Mouse (Mus musculus): ENCODE data around the gene Thra.
A peak's percentile ranks its signal among the peaks of the same experiment; 100 is the strongest.

The Thra gene

GRCm38 (mm10) chr11:98766346-98766745 is 25.9 kb downstream of the Thra start:
- no peak for DNase-seq

DNA sequence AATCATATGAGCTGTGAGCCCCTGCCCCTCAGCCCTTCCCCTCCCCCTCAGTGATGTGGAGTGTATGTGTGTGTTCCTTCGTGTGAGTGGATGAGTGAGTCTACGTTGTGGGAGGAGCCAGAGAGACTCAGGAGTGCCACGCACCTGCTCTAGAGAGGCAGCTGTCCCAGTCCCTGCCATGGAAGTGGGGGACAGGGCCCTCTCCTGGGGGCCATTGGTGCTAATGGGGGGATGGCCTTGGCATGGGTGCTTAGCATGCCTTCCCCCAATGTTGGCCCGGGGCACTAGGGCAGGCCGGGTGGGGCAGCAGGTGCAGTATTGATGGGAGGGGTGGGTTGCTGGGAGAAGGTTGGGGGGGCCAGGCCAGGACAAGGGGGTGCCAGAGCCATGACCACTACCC is 26.4 kb downstream of the Thra start:
- no peak for DNase-seq

DNA sequence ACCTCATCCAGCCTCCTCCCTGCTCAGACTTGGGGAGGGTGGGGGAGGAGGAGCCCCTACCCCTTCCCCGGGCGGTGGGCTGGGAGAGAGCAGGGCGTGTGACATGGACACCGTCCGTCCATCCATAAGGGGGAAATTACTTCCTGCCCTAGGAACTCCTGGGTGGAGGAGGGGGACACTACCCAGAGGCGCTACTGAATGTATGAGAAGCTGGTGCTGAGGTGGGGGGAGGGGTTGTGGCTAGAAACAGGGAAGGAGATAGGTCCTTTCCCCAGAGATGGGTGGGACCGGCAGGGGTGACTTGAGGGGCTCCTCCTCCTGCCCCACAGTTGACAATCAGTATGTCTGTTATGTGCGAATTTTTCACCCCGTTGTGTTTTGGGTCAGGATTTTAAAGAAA is 26.8 kb downstream of the Thra start:
- DNase-seq, result no peak

GRCm38 (mm10) chr11:98767713-98768112 is 27.3 kb downstream of the Thra start:
- DNase-seq, result no peak

DNA sequence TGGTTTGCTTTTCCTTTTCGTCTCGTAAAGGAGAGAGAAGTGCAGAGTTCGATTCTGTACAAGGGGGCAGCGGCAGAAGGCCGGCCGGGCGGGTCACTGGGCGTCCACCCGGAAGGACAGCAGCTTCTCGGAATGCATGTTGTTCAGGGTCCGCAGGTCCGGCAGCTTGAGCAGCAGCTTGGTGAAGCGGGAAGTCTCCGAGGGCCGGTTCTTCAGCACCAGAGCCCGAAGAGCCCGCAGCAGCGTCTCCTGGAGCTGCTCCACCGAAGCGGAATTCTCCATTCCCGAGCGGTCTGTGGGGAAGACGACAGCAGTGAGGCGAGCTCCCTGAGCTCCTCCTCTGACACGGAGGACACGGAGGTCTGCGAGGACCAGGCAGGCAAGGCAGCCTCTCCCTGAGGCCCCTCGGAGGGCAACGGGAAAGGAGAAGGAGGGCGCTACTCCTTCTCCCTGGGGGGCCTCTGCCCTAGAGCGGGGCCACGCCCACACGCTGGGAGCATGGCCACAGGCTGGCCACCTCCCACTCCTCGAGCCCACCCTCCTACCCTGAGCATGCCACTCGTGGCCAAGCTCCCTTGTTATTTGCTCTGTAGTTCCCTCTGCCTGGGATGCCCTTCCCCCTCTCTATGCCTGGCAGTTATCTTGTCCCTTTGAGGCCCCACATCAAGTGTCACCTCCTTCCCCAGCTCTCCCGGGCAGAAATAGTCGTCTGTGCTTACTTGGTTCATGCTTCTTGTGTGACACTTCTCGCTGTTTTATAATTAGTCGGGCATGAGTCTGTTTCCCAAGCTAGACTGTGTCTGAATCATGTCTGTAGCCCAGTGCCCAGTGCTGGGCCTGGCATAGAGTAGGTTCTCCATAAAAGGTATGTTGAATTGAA is 27.9 kb downstream of the Thra start:
- DNase-seq, result no peak

DNA sequence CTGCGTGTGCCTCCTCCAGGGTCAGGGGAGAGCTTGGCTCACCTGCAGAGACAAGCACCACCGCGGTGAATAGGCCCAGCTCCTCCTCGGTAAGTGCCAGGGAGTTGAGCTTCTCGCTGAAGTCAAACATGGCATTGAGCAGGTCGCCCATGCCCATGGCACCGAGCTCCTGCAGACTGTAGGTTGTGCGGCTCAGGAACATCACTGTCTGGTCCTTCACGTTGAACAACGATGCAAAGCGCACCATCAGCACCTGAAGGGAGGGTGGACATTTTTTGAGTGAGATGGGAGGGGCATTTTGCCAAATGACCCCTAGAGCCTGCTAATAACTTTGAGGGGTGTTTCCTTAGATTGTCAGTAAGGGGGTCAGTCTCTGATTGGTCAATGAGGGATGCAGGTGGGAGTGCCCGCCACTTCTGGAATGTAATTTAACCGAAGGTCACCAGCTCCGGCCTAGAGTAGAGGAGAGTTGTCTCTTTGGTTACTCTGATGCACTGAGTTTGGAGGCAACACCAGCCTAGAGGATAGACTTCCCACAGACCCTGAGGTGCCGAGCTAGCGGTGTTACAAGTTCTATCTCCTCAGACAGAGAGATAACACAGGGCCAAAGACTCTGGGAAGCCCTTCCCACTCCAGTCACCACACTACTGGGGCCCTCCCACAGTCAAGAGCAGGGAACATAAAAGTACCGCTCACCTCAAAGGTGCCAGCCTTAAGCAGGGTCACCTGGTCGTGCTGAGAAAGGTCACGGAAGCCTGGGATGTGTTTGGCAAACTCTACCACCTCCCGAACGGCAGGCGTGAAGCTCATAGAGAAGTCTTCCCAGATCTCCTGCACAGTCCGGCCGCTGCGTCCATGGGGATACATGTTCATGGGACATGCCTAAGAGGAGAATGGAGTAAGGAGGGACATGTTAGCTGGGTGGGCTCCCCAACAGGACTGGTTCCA is 28.8 kb downstream of the Thra start:
- no peak for DNase-seq

DNA sequence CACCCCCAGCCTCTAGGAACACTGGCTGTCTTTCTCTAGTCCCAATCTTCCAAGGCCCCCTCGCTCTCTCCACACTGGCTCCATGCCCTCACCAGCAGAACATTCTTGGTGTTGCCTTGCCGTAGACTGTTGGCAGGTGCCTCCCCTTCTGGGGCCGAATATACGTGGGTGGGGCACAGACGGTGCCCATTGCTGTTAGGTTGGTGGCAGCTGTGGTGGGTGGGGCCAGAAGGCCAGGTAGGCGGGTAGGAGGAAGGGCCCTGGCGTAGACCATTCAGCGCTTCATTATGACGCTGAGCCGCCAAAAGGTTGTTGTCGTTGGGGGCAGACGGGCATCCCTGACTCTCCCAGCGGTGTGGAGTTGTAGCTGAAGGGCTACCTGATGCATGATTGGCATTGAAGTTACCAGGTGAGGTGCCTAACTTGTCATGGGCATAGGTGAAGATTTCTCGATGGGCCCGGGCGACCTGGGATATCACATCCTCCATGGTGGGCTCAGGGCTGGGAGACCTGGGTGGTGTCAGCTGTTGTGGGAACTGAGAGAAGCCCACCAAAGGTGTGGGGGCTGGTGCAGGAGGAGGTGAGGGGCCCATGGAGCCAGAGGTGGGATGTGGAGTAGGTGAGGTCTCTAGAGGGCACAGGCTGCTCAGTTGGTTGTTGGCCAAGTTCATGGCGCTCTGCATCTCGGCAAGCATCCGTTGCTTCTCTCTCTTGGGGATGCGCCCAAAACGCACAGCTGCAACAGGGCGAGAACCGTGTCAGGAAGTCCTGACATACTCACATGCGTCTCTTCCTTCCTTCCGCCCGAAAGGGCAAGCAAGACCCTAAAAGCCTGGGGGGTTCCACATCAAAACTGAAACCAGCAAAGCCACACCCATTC is 29.9 kb downstream of the Thra start:
- no peak for DNase-seq

DNA sequence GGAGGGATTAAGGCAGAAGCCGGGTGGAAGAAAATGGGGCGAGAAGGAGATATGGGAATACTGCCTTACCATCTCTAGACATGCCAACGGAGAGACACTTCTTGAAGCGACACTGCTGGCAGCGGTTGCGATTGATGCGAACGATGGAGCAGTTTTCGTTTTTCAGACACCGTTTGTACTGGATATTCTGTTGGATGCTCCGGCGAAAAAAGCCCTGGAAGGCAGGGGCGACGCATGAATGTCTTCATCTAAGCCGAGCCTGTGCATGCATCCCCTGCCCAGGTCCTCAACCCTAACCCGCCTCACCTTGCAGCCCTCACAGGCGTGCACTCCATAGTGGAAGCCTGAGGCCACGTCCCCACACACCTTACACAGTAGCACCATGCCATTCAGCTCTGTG is 30.7 kb downstream of the Thra start:
- DNase-seq, result no peak

- DNase-seq, result no peak
Measured at GRCm38 (mm10) chr11:98771844-98772525, 31.5 kb downstream of the Thra start.

DNA sequence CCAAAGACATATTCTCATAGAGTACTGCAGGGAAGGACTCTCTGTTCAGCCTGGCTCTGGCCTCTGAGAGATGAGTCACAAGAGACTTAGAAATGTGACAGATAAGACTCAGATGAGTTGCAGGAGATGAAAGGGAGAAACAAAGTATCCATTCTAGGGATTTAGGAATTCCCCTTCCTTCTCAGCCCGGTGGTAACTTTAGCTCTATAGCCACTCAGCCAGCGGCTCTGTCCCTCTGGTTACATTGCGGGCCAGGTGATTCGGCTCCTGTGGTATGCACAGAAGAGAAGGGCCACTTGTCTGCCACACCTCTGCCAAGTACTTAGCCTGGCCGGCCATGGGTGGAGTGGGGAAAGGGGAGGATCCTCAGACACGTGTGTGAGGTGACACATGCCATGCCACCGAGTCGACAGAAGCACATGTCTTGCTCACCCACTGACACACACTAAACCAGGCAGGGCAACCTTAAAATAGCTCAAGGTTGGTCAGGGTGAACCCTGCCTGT is 32.3 kb downstream of the Thra start:
- DNase-seq, result peak; percentile 94 to 96

DNA sequence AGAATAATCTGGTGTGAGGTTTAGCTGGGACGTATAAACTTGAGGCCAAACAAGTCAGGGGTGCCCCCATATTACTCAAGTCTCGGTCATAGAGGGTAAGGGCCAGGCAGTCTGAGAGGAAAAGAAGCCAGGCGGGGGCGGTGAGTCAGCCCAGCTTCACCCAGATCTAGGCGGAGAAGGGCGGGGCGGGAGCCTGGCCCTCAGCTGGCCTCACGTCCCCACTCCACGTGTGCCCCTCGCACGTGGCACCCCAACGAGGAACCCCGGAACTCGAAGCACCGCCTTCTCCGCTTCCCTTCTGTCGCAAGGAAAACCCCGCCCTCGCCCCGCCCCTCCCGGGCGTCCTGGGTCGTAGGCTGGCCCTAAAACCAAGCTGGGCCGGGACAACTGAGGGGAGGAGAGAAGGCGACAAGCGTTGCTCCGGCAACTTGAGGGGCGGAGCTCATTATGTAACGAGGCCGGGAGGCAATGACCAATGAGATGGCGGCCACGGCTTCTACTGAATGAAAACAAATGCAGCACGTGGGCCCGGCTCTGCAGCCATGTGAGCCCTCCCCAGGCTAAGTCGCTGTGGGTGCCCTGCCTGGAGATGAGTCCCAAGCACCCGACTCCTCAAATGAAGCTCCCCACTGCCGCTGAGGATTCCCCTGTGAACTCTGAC is 33.3 kb downstream of the Thra start:
- peak; percentile 100 for DNase-seq

DNA sequence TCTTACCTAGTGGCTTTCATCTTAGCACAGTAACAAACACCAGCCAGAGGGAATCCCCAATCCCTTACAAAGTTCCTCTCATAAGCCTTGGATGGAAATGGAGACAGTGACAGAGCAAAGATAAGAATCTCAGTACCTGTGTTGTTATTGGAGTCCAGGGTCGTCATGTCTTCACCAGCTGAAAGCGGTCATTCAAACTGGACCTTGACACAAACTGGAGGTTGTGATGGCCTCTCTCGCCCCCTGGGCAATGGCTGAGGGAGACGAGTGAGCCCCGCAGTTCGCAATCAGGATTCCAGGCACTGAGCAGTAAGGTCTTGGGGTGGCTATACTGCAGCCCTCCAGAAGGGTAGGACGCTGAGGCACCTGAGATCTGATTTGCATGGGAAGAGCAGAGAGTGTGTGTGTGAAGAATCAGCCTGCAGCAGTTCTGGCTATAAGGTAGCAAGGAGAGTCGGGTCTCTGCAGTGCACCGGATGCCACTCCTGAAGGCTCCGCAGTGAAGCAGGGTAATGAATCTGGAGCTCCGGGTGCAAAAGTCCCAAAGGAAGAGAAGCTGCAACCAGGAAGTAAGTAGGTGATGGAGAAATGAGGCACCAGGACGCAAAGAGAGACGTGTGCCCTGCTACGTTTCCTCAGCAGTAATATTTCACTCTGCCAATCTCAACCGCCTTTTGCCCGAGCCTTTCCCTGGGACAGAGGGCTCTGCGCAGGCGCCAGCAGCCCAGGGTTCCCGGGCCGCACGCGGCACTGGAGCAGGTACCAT is 34.3 kb downstream of the Thra start, which contains the start of gene Nr1d1:
TSS of gene Nr1d1 (minus strand) at position 752 of the 766 bp plus-strand sequence.
- no peak for DNase-seq

DNA sequence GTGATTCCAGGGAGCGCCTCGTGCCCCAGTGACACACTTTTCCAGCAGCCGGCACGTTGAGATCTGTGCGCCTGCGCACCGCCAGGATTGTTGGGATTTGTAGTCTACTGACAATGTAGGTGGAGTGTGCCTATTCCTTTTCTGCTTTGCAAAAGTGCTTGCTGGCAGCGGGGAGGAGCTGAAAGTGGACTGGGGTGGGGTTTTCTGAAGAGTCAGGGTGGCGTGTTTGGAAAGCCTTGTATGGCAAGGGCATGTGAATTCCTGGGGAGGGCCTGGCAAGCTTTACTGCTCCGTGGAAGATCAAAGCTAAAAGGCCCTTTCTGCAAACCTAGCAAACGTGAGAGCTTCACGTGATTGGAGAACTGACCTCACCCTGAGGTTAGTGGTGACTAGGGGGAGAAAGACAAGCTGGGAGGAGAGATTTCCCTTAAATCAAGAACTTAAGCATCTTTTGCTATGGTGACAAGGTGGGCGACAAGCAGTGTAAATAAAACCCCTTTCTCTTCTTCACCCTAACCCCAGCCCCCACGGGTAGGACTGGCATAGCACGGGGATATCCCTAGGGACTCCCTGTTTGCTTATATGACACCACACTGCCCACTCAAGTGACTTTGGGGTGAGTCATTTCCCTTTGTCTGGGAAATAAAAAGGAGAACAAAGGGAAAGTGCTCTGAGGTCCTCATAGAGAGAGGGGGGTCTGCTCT is 35.1 kb downstream of the Thra start:
- peak; percentile 100 for DNase-seq

- DNase-seq, result no peak
Measured at GRCm38 (mm10) chr11:98776052-98776764, 35.8 kb downstream of the Thra start.

DNA sequence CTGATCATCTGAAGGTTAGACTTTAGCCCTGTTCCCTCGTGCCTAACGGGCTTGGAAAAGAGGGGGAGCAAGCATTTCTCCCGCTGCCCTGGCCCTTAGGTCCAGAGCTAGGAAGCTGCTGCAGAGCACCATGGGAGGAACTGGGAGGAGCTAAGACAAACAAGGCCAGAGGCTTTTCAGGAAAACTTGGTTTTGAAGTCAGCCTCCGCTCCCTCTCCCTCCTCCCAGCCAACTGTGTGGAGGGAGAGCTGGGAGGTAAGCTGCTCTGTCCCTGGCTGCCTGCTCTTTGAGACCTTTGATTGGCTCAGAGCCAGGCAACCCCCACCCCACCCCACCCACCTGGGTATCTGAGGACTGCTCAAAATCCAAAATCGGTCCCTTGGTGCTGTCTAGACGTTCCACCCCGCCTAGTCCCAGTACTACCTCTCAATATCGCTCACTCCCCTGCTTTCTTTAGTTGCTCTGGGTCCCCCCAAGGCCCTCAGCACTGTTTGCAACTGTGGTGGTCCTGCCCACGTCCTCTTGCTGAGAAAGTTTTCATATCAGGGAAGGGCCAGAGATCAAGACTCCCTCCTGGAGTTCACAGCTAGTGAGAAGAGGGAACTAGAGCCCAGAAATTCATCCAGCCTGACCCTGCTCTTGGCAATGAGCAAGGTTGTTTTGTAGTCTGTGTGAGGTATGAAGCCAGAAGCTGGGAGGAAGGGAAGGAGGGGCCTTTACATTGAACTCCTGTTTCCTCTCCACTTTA is 36.6 kb downstream of the Thra start:
- peak; percentile 74 to 83 for DNase-seq

GRCm38 (mm10) chr11:98777888-98778287 is 37.5 kb downstream of the Thra start:
- no peak for DNase-seq

DNA sequence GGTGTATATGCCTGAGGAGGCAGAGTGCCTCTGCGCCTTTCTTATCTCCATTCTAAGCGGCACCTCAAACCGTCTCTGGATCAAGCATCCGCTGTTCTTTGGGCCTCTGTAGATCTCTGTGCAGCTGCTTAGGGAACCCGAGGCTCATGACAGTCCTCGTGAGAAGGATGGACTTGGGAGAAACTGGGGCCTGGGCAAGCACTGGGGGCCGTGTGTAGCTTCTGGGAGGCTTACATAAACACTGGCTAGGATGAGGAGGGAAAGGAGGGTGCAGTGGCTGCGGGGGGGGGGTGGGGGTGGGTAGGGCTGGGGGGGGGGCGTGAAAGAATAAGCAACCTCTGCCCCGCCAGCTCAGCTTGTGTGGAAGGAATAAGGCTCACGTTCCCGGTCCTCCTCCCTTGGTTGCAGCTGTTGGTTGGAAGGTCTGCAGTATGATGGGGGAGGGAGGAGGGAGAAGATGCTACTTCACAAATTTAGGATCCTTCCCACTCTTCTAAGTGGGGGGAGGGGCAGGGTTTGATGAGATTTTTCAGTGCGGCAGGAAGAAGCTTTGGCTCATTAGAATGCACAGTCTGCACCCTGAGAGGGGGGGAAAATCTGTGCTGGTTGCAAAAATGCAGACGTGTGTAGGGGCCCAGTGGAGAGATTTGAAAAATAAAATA is 41.5 kb downstream of the Thra start:
- DNase-seq, result peak in 1 of 2 experiments; percentile 56
